Mouse (Mus musculus) testis, adult 2 months (tissue): ENCODE measurements around the gene Tmed1.

Source experiments
- CTCF ChIP-seq: fragments of 200-500 bp; IDR thresholded peaks from 2 replicates; pipeline ENCODE4 v1.5.1; 2012; ENCODE audit warnings: low read depth, mild to moderate bottlenecking, inconsistent platforms, low read length, moderate library complexity; ENCODE audit not compliant: control insufficient read depth, insufficient read depth, insufficient replicate concordance
- POLR2A ChIP-seq: fragments of 200-500 bp; IDR thresholded peaks from 2 replicates; pipeline ENCODE4 v1.6.1; 2012; ENCODE audit warnings: low read depth, mild to moderate bottlenecking, inconsistent platforms, low read length, moderate library complexity; ENCODE audit not compliant: control insufficient read depth

GRCm38 (mm10) chr9:21557556-21557955 is 47.5 kb upstream of the Tmed1 start:
- TF ChIP-seq POLR2A (no peak), CTCF (no peak)
